Mouse (Mus musculus) midbrain, embryonic 12.5 days (tissue): ENCODE measurements around the gene Cela2a. TPM values are rescaled to one million over a fixed set of nuclear protein-coding genes. Genes with fewer than 3 reads are reported as not detected.

Source experiments
- ATAC-seq: fragments of 200-750 bp; cut with Nextera tagmentation; 2 replicates; pipeline ENCODE4 v1.8.0; 2017; ENCODE audit warnings: low read depth, moderate TSS enrichment, moderate library complexity; ENCODE audit not compliant: low FRiP score
- H3K27ac ChIP-seq: fragments of 300-500 bp; sonication (generic); replicated peaks from 2 replicates; pipeline ENCODE4 v1.5.1; 2016; ENCODE audit warnings: mild to moderate bottlenecking
- H3K27me3 ChIP-seq: fragments of 300-500 bp; sonication (generic); 2 replicates; pipeline ENCODE4 v1.6.1; 2016; ENCODE audit warnings: mild to moderate bottlenecking
- H3K36me3 ChIP-seq: fragments of 300-500 bp; sonication (generic); 2 replicates; pipeline ENCODE4 v1.6.1; 2016
- H3K4me1 ChIP-seq: fragments of 300-500 bp; sonication (generic); 2 replicates; pipeline ENCODE4 v1.6.1; 2016
- H3K4me2 ChIP-seq: fragments of 300-500 bp; sonication (generic); replicated peaks from 2 replicates; pipeline ENCODE4 v1.6.1; 2016; ENCODE audit warnings: mild to moderate bottlenecking, moderate library complexity
- H3K4me3 ChIP-seq: fragments of 300-500 bp; sonication (generic); 2 replicates; pipeline ENCODE4 v1.5.1; 2016; ENCODE audit warnings: mild to moderate bottlenecking
- H3K9ac ChIP-seq: fragments of 300-500 bp; sonication (generic); replicated peaks from 2 replicates; pipeline ENCODE4 v1.6.1; 2016; ENCODE audit warnings: mild to moderate bottlenecking, moderate library complexity
- H3K9me3 ChIP-seq: fragments of 300-500 bp; sonication (generic); 2 replicates; pipeline ENCODE4 v1.6.1; 2016; ENCODE audit warnings: mild to moderate bottlenecking
- WGBS: fragments of 180-500 bp; shearing (Covaris S2); methylation state at CpG from one replicate; pipeline ENCODE4 v1.1.7; 2016; 5-methylcytosine and 5-hydroxymethylcytosine counted together
- polyA plus RNA-seq: library from polyadenylated mRNA; unstranded; fragments of >200 nt; fragmentation: Nextera tagmentation; extraction: Ambion mirVana; gene quantifications from 2 replicates; pipeline ENCODE4 v1.2.1, GENCODE M21; 2016

The Cela2a gene
- polyA plus RNA-seq, 1 experiment from 2014 or later: not detected

GRCm38 (mm10) chr4:141853437-141853836, 27.5 kb upstream of the Cela2a start:
- WGBS: 80% methylated on average over 9 of the region's 9 CpGs
- no peak overlapping the region for H3K4me3 ChIP-seq
- H3K27me3 ChIP-seq: no peaks in the 10 kb centered on the region
- 0 out of 2 replicates have a peak, but pooled peaks cover 2% of the 10 kb centered on the region for H3K4me1 ChIP-seq
- no peak for ATAC-seq
- no peaks in the 10 kb centered on the region for H3K9me3 ChIP-seq
- H3K36me3 ChIP-seq: peaks cover under 1% of the 10 kb centered on the region; the same call in 1 of the 2 replicates
- no peak overlapping the region for H3K9ac ChIP-seq
- no peak overlapping the region for H3K4me2 ChIP-seq
- H3K27ac ChIP-seq: no peak overlapping the region

GRCm38 (mm10) chr4:141845999-141846398, 20.0 kb upstream of the Cela2a start, which contains the start of gene Ctrc:
Ctrc (minus strand) TSS chr4:141846359.
- Histone ChIP-seq H3K4me1 (no peaks in the 10 kb centered on the region), H3K27me3 (no peaks in the 10 kb centered on the region), H3K9ac (no peak within 1 kb of the TSS), H3K9me3 (no peaks in the 10 kb centered on the region), H3K4me2 (no peak within 1 kb of the TSS), H3K27ac (no peak within 1 kb of the TSS), H3K36me3 (no peaks in the 10 kb centered on the region), H3K4me3 (no peak within 1 kb of the TSS)
- 86% methylated on average over 6 of the region's 6 CpGs for WGBS
- no peak for ATAC-seq

DNA sequence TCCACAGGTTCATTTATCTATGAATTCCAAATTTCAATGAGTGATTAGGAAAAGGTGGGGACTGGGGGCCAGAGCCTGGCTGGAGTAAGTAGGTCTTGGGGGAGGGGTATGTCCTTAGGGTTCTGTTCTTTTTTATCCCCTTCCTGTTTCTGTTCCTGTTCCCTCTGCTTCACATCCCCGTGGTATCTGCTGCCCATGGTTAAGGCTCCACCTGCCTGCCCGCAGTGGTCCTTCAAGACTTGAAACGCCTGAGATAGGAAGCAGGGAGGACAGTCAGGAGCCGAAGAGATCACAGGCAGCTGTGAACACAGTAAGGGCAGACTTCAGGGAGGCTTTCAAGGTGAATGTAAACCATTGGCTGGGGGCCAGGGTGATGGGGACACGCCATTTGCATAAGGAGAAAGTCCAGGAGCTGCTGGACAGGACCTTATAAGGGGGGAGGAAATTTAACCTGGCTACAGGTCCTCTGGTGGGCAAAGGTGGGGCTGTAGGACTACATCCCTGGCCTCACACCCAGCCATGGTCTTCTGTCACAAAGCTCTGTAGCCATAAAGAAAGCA, 8.7 kb upstream of the Cela2a start:
- H3K27me3 ChIP-seq: no peaks in the 10 kb centered on the region
- no peak overlapping the region for H3K9ac ChIP-seq
- WGBS: 79% methylated on average over 5 of the region's 5 CpGs
- no peak overlapping the region for H3K27ac ChIP-seq
- no peaks in the 10 kb centered on the region for H3K36me3 ChIP-seq
- H3K9me3 ChIP-seq: no peaks in the 10 kb centered on the region
- H3K4me3 ChIP-seq: no peak overlapping the region
- ATAC-seq: no peak
- H3K4me2 ChIP-seq: no peak overlapping the region
- H3K4me1 ChIP-seq: 0 out of 2 replicates have a peak, but pooled peaks cover 2% of the 10 kb centered on the region

DNA sequence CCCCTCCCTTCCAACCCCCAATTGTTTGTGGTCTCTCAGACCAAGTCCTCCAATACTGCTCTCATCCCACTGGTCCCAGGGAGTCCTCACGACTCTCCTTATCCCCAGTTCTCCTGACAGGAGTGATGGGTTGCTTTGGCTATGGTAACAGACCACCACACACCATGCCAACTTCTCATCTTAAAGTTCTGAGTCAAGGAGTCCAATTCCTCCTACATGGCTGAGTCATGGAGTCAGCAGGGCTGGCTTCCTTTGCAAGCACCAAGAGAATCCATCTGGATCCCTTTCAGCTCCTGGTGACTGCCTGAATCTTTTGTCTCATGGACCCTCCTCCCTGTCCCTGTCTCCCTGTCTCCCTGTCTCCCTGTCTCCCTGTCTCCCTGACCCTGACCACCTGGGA, 8.0 kb upstream of the Cela2a start:
- H3K27ac ChIP-seq: no peak overlapping the region
- ATAC-seq: no peak
- no peaks in the 10 kb centered on the region for H3K36me3 ChIP-seq
- no peaks in the 10 kb centered on the region for H3K9me3 ChIP-seq
- H3K9ac ChIP-seq: no peak overlapping the region
- no peak overlapping the region for H3K4me3 ChIP-seq
- H3K4me1 ChIP-seq: 0 out of 2 replicates have a peak, but pooled peaks cover 2% of the 10 kb centered on the region
- WGBS: 50% methylated on average over 1 of the region's 1 CpGs
- no peak overlapping the region for H3K4me2 ChIP-seq
- H3K27me3 ChIP-seq: no peaks in the 10 kb centered on the region

GRCm38 (mm10) chr4:141831361-141831760, 5.4 kb upstream of the Cela2a start:
- 76% methylated on average over 7 of the region's 7 CpGs for WGBS
- 0 out of 2 replicates have a peak, but pooled peaks cover 2% of the 10 kb centered on the region for H3K4me1 ChIP-seq
- no peak overlapping the region for H3K9ac ChIP-seq
- no peaks in the 10 kb centered on the region for H3K36me3 ChIP-seq
- H3K27ac ChIP-seq: no peak overlapping the region
- no peak for ATAC-seq
- H3K4me3 ChIP-seq: no peak overlapping the region
- no peaks in the 10 kb centered on the region for H3K9me3 ChIP-seq
- no peaks in the 10 kb centered on the region for H3K27me3 ChIP-seq
- H3K4me2 ChIP-seq: no peak overlapping the region

DNA sequence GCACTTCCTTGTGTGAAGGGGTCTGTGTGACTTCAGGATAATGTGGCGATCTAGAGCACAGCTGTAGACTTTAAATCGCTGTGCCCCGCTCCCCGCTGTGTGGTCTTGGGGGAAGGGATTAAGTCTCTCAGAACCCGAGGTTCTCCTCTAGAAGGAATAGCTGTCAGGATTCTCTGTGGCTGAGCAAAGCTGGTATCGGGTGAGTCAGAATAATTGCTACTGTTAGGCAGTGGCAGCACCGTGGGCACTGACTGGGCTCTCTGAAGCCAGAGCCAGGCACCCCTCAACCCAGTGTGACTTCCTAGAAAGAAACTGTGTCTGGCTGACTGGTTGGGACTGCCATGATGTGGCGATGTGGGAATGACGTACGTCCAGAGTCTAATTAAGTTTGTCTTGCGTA, 4.4 kb upstream of the Cela2a start:
- 50% methylated on average over 11 of the region's 11 CpGs for WGBS
- no peak overlapping the region for H3K4me2 ChIP-seq

DNA sequence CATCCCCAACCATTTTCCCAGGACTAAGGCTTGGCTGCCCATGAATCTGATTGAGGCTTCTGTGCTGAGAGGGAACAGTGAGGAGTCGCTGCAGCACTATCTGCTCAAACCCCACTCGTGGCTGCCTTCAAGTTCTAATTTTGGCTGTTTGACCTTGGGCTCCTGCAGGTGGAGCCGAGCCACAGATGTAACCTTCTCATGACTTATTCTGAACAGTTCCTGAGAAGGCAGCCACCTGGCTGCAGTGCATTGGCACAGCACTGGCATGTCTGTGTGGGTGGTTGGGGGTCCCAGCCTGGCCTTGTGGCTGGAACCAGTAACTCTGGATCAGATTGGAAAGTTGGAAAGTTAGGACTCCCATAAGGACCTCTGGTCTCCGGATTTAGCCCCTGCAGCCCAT, 2.2 kb upstream of the Cela2a start:
- H3K4me3 ChIP-seq: no peak overlapping the region
- no peak overlapping the region for H3K4me2 ChIP-seq
- whole genome bisulfite sequencing: 80% methylated on average over 4 of the region's 4 CpGs
- H3K27ac ChIP-seq: no peak overlapping the region
- no peak for ATAC-seq
- no peaks in the 10 kb centered on the region for H3K27me3 ChIP-seq
- no peaks in the 10 kb centered on the region for H3K36me3 ChIP-seq
- no peaks in the 10 kb centered on the region for H3K9me3 ChIP-seq
- H3K4me1 ChIP-seq: 0 out of 2 replicates have a peak, but pooled peaks cover 2% of the 10 kb centered on the region
- H3K9ac ChIP-seq: no peak overlapping the region

More for the DNA sequence above, 4.4 kb upstream of the Cela2a start:
- no peaks in the 10 kb centered on the region for H3K27me3 ChIP-seq
- H3K9ac ChIP-seq: no peak overlapping the region
- no peak for ATAC-seq
- H3K4me1 ChIP-seq: 0 out of 2 replicates have a peak, but pooled peaks cover 2% of the 10 kb centered on the region
- H3K4me3 ChIP-seq: no peak overlapping the region
- no peaks in the 10 kb centered on the region for H3K9me3 ChIP-seq
- H3K27ac ChIP-seq: no peak overlapping the region
- H3K36me3 ChIP-seq: no peaks in the 10 kb centered on the region

- H3K36me3 ChIP-seq: no peaks in the 10 kb centered on the region
- 93% methylated on average over 2 of the region's 2 CpGs for WGBS
Measured at GRCm38 (mm10) chr4:141827401-141827800, 1.4 kb upstream of the Cela2a start.

DNA sequence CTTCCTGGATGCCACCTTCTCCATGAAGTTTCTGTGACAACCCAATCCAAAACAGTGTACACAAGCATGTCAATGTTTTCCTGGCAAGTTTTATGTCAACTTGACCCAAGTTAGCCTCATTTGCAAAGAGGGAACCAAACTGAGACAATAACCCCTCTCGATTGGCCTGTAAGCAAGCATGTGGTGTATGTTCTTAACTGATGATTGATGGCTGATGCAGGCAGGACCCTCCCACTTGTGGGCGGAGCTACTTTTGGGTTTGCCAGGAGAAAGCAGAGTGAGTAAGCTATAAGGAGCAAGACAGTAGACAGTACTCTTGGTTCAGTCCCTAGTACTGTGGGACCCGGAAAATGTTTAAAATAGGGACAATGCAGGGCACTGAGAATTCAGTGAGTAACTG, 3.0 kb downstream of the Cela2a start:
- Histone ChIP-seq H3K4me2 (no peak overlapping the region), H3K27me3 (no peaks in the 10 kb centered on the region), H3K36me3 (no peaks in the 10 kb centered on the region), H3K4me3 (no peak overlapping the region), H3K9me3 (no peaks in the 10 kb centered on the region), H3K4me1 (no peaks in the 10 kb centered on the region), H3K27ac (no peak overlapping the region), H3K9ac (no peak overlapping the region)
- 73% methylated on average over 3 of the region's 3 CpGs for WGBS
- ATAC-seq: no peak

More at GRCm38 (mm10) chr4:141827401-141827800, 1.4 kb upstream of the Cela2a start:
- Histone ChIP-seq H3K4me1 (0 out of 2 replicates have a peak, but pooled peaks cover 2% of the 10 kb centered on the region), H3K27me3 (no peaks in the 10 kb centered on the region), H3K9me3 (no peaks in the 10 kb centered on the region), H3K9ac (no peak overlapping the region), H3K4me3 (no peak overlapping the region), H3K27ac (no peak overlapping the region), H3K4me2 (no peak overlapping the region)
- no peak for ATAC-seq

DNA sequence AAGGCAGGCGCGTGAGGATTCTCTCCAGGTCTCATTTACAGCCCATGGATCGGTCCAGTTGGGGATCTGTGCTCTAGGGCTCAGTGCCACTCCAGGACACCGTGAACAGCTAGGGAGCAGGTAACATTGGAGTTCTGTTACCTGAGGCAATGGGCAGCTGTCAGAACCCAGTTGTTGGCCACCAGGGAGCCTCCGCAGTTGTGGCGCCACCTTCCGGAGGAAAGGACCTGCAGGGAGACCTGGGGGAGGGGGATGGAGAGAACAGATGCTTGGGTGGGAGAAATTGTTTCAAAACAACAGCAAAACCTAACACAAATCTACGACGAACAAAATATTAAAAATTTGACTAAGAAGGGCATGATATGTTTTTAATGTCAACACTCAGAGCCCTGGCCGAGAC, 3.9 kb downstream of the Cela2a start:
- 80% methylated on average over 10 of the region's 10 CpGs for WGBS
- Histone ChIP-seq H3K9ac (no peak overlapping the region), H3K36me3 (no peaks in the 10 kb centered on the region), H3K4me3 (no peak overlapping the region), H3K27me3 (no peaks in the 10 kb centered on the region), H3K4me1 (peaks cover 3% of the 10 kb centered on the region; the same call in 1 of the 2 replicates), H3K4me2 (no peak overlapping the region), H3K9me3 (no peaks in the 10 kb centered on the region), H3K27ac (no peak overlapping the region)
- ATAC-seq: no peak

DNA sequence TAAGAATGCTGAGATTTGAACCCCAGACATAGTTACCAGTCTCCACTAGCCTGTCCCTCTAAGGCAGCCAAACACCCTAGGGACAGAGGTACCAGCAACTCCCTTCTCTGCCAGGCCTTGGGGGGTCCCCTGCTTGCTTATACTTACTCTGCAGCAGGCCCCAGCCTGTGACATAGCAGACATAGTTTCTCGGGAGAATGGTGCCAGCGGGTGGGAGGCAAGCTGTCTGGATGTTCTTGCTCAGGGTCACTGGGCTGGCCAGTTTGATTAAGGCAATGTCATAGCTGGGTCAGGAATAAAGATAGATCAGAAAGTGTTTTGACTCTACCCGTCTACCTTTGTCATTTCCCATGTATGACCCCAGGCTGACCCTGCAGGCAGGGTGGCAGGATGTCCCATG, 4.8 kb downstream of the Cela2a start:
- ATAC-seq: no peak
- no peak overlapping the region for H3K4me2 ChIP-seq
- H3K27me3 ChIP-seq: no peaks in the 10 kb centered on the region
- no peak overlapping the region for H3K9ac ChIP-seq
- WGBS: 79% methylated on average over 3 of the region's 3 CpGs
- H3K36me3 ChIP-seq: no peaks in the 10 kb centered on the region
- H3K9me3 ChIP-seq: no peaks in the 10 kb centered on the region
- no peak overlapping the region for H3K4me3 ChIP-seq
- H3K27ac ChIP-seq: no peak overlapping the region
- peaks cover 8% of the 10 kb centered on the region; the same call in 1 of the 2 replicates for H3K4me1 ChIP-seq

DNA sequence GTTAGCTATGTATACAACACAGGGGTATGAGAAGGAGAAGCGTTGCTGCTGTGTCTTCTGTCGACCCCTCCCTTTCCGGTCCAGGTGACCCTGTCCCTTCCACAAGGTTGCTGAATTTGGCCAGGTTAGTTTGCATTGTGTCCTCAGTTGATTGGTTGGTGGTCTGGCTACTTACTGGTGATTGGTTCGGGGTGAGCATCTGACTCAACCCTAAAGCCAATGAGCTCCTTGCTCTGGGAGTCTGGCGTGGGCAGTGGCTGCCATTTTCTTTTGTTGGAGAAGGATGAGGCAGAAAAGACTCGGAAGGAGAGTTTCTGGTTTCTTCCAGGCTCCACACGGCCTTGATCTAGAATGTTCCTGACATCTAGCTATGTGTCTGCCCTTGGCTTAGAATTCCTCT, 6.6 kb downstream of the Cela2a start:
- Histone ChIP-seq H3K27me3 (no peaks in the 10 kb centered on the region), H3K36me3 (0 out of 2 replicates have a peak, but pooled peaks cover 7% of the 10 kb centered on the region), H3K27ac (no peak overlapping the region), H3K9me3 (no peaks in the 10 kb centered on the region), H3K4me2 (no peak overlapping the region), H3K4me1 (peaks cover 12% of the 10 kb centered on the region; the same call in 1 of the 2 replicates), H3K4me3 (no peak overlapping the region), H3K9ac (no peak overlapping the region)
- ATAC-seq: no peak
- 88% methylated on average over 7 of the region's 7 CpGs for WGBS

DNA sequence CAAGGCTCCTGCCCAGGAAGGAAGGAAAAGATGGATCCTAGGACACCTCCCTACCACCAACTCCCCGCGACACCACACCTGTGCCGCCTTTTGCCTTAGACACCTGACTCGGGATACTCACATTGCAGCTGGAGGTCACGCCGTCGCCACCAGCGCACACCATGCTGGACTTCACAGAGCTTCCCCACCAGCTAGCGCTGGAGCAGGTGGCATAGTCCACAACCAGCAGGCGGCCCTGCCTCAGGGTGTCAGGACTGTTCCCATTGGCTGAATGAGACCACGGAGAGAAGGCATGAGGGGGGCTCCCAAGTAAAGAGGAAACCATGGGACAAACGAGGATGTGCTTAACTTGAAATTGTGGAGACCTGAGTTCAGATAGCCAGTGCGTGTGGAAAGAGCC, 7.1 kb downstream of the Cela2a start:
- Histone ChIP-seq H3K4me1 (peaks cover 12% of the 10 kb centered on the region; the same call in 1 of the 2 replicates), H3K9me3 (no peaks in the 10 kb centered on the region), H3K27ac (no peak overlapping the region), H3K27me3 (no peaks in the 10 kb centered on the region), H3K4me3 (no peak overlapping the region), H3K9ac (no peak overlapping the region), H3K4me2 (no peak overlapping the region), H3K36me3 (peaks cover 12% of the 10 kb centered on the region)
- WGBS: 91% methylated on average over 13 of the region's 13 CpGs
- ATAC-seq: no peak
